Mouse (Mus musculus) hindbrain, embryonic 13.5 days (tissue): ENCODE measurements around the gene Strbp. TPM values are rescaled to one million over a fixed set of nuclear protein-coding genes. Genes with fewer than 3 reads are reported as not detected.
"Not testable (repeated sequence)": the region's sequence is repeated elsewhere in the genome, so short reads cannot be mapped to it uniquely, and the experiment has no call there.

Source experiments
- ATAC-seq: fragments of 200-750 bp; cut with Nextera tagmentation; 2 replicates; pipeline ENCODE4 v1.8.0; 2017; ENCODE audit warnings: moderate TSS enrichment; ENCODE audit not compliant: low FRiP score
- H3K27ac ChIP-seq: fragments of 300-500 bp; sonication (generic); 2 replicates; pipeline ENCODE4 v1.5.1; 2015; ENCODE audit warnings: inconsistent platforms, mild to moderate bottlenecking, moderate library complexity
- H3K27me3 ChIP-seq: fragments of 300-500 bp; sonication (generic); 2 replicates; pipeline ENCODE4 v1.6.1; 2015; ENCODE audit warnings: mild to moderate bottlenecking, inconsistent platforms
- H3K36me3 ChIP-seq: fragments of 300-500 bp; sonication (generic); 2 replicates; pipeline ENCODE4 v1.6.1; 2015; ENCODE audit warnings: mild to moderate bottlenecking, inconsistent platforms
- H3K4me1 ChIP-seq: fragments of 300-500 bp; sonication (generic); replicated peaks from 2 replicates; pipeline ENCODE4 v1.6.1; 2015; ENCODE audit warnings: inconsistent platforms
- H3K4me2 ChIP-seq: fragments of 300-500 bp; sonication (generic); 2 replicates; pipeline ENCODE4 v1.6.1; 2015; ENCODE audit warnings: inconsistent platforms, mild to moderate bottlenecking, moderate library complexity
- H3K4me3 ChIP-seq: fragments of 300-500 bp; sonication (generic); 2 replicates; pipeline ENCODE4 v1.5.1; 2015; ENCODE audit warnings: mild to moderate bottlenecking, inconsistent platforms
- H3K9ac ChIP-seq: fragments of 300-500 bp; sonication (generic); 2 replicates; pipeline ENCODE4 v1.6.1; 2015; ENCODE audit warnings: mild to moderate bottlenecking, inconsistent platforms
- H3K9me3 ChIP-seq: fragments of 300-500 bp; sonication (generic); 2 replicates; pipeline ENCODE4 v1.6.1; 2016; ENCODE audit warnings: inconsistent platforms
- WGBS: fragments of 180-500 bp; shearing (Covaris S2); methylation state at CpG from one replicate; pipeline ENCODE4 v1.1.7; 2015; 5-methylcytosine and 5-hydroxymethylcytosine counted together
- polyA plus RNA-seq: library from polyadenylated mRNA; unstranded; fragments of >200 nt; fragmentation: Nextera tagmentation; extraction: Ambion mirVana; gene quantifications from 2 replicates; pipeline ENCODE4 v1.2.1, GENCODE M21; 2015

Gene Strbp
- polyA plus RNA-seq, 1 experiment from 2014 or later: 115 TPM

DNA sequence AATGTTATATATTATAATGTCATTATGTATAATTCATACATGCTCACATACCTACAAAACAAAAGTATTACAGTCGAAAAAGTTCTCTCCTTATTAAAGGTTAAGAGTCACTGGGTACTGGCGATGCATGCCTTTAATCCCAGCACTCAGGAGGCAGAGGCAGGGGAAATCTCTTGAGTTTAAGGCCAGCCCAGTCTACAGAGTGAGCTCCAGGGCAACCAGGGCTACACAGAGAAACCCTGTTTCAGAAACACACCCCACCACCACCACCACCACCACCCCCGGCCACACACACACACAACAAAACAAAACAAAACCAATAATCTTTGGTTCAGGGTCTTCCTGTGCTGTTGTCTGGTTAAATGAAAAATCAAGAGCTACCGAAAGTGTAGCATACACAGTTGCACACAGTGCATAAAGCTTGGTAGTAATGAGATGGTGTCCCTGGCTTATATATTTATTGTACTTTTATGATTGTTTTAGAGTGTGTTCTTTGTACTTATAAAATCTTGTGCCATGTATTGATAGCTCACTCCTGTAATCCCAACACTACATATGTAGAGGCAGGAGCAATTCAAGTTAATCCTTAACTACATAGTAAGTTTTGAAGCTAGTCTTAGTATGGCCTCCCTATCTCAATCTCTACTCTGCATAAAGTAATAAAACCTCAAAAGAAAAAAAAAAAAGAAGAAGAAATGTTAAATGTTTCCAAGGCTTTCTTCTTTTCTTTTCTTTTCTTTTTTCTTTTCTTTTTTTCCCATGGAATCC, 192.3 kb downstream of the Strbp start:
- Histone ChIP-seq H3K36me3 (peaks cover 32% of the 10 kb centered on the region), H3K27me3 (no peaks in the 10 kb centered on the region), H3K27ac (no peak overlapping the region), H3K4me2 (no peak overlapping the region), H3K4me1 (peaks cover 7% of the 10 kb centered on the region; the same call in 1 of the 2 replicates), H3K9ac (no peak overlapping the region), H3K9me3 (no peaks in the 10 kb centered on the region), H3K4me3 (no peak overlapping the region)
- WGBS: 90% methylated on average over 4 of the region's 4 CpGs
- no peak for ATAC-seq

DNA sequence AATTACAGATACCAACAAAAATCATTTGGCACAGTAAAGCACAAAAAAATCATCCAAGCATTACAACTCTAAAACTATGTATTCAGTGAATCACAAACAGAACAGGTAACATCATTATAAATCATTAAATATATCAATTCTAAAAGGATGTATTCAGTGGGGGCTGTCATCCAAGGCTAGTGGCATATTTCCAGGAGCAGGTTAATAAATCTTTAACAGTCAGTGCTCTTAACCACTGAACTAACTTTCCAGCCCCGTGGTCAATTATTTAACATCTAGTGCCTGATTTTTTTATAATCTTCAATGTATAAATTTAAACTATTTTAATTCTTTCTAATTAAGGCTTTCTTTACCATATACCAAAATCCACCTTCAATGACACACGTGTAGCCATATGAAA, 197.8 kb downstream of the Strbp start:
- H3K27ac ChIP-seq, H3K4me1 ChIP-seq, H3K9me3 ChIP-seq, H3K4me2 ChIP-seq, H3K4me3 ChIP-seq, ATAC-seq, H3K27me3 ChIP-seq, H3K9ac ChIP-seq: not testable (repeated sequence)
- H3K36me3 ChIP-seq: peaks cover 34% of the 10 kb centered on the region
- WGBS: 93% methylated on average over 2 of the region's 2 CpGs

GRCm38 (mm10) chr2:37497321-37497720, 206.3 kb downstream of the Strbp start:
- no peaks in the 10 kb centered on the region for H3K9me3 ChIP-seq
- no peak overlapping the region for H3K9ac ChIP-seq
- H3K36me3 ChIP-seq: peaks cover 54% of the 10 kb centered on the region
- 91% methylated on average over 4 of the region's 4 CpGs for WGBS
- no peak overlapping the region for H3K27ac ChIP-seq
- H3K4me1 ChIP-seq: no peaks in the 10 kb centered on the region
- H3K4me2 ChIP-seq: no peak overlapping the region
- no peak for ATAC-seq
- no peak overlapping the region for H3K4me3 ChIP-seq
- H3K27me3 ChIP-seq: no peaks in the 10 kb centered on the region

DNA sequence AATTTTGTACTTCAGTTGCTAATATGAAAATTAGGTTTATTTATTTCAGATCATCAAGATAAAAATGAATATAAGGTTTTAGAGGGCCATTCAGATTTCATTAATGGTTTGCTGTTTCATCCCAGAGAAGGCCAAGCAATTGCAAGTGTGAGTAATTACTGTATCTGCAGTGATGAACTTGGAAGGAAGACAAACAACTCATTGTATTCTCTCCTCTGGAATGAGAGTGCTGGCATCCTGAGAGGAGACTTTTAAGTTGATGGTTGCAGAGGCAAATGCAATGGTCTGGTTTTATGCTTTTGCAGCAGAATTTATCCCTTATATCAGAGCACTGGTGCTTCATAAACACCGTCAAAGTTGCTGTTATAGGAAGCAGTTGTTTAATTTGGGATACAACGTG, 214.7 kb downstream of the Strbp start:
- ATAC-seq: no peak
- peaks cover 59% of the 10 kb centered on the region for H3K36me3 ChIP-seq
- no peak overlapping the region for H3K9ac ChIP-seq
- no peak overlapping the region for H3K4me3 ChIP-seq
- no peaks in the 10 kb centered on the region for H3K4me1 ChIP-seq
- no peaks in the 10 kb centered on the region for H3K27me3 ChIP-seq
- WGBS: 96% methylated on average over 2 of the region's 2 CpGs
- H3K27ac ChIP-seq: no peak overlapping the region
- no peak overlapping the region for H3K4me2 ChIP-seq
- H3K9me3 ChIP-seq: no peaks in the 10 kb centered on the region

DNA sequence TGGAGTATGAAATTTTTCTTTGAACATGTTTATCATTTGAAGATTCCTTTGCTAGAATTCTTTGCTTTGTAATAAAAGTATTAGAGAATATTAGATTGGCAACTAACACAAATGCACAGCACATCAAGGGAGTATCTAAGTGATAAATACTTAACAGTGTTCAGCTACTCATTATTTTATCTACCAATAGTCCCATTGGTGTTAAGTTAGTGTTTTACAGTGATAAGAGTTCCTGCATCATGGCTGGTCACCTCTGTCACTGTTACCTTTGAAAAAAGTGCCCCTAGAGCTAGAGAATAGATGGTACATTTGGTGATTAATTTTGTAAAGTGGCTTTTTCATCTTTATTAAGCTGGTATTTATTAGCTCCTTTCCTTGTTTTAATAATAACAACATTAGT, 217.3 kb downstream of the Strbp start:
- H3K4me3 ChIP-seq: no peak overlapping the region
- no peak overlapping the region for H3K9ac ChIP-seq
- no peak overlapping the region for H3K27ac ChIP-seq
- peaks cover 56% of the 10 kb centered on the region for H3K36me3 ChIP-seq
- ATAC-seq: no peak
- no peaks in the 10 kb centered on the region for H3K4me1 ChIP-seq
- H3K9me3 ChIP-seq: no peaks in the 10 kb centered on the region
- H3K27me3 ChIP-seq: no peaks in the 10 kb centered on the region
- H3K4me2 ChIP-seq: no peak overlapping the region

DNA sequence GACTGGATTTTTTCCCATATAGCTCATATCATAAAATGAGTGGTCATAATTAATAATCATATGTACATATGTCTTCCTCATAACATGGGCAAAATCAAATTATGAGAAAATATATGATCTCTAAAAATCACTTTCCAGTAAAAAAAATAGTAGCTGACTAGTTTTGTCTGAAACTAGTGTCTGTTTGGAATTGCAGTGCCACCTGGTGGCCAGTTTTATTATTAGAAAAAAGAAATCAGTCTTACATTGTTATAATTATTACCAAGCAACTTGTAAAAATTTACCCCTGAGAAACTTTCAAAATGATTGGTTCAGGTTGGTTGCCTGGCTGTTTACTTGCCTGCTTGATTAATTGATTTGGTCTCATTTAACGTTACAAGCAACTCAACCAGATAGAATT, 218.3 kb downstream of the Strbp start:
- Histone ChIP-seq H3K27me3 (no peaks in the 10 kb centered on the region), H3K36me3 (peaks cover 55% of the 10 kb centered on the region), H3K9me3 (no peaks in the 10 kb centered on the region), H3K4me1 (no peaks in the 10 kb centered on the region), H3K9ac (no peak overlapping the region), H3K27ac (no peak overlapping the region), H3K4me2 (no peak overlapping the region), H3K4me3 (no peak overlapping the region)
- 87% methylated on average over 1 of the region's 1 CpGs for WGBS
- no peak for ATAC-seq

DNA sequence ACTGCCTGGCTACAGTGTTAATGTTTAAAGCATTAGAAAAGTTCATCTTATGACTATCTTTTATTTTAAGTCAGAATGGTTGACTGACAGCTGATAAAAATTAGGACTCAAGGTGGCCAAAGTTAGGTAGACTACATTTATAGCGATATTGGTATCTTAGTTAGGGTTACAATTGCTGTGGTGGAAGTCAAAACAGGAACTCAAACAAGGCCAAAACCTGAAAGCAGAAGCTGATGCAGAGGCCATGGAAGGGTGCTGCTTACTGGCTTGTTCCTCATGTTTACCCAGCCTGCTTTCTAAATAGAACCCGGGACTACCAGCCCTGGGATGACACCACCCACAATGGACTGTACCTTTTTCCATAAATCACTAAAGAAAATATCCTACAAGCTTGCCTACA, 219.5 kb downstream of the Strbp start:
- no peak overlapping the region for H3K27ac ChIP-seq
- ATAC-seq: no peak
- H3K27me3 ChIP-seq: no peaks in the 10 kb centered on the region
- H3K4me2 ChIP-seq: no peak overlapping the region
- no peaks in the 10 kb centered on the region for H3K4me1 ChIP-seq
- H3K9ac ChIP-seq: no peak overlapping the region
- H3K4me3 ChIP-seq: no peak overlapping the region
- H3K9me3 ChIP-seq: no peaks in the 10 kb centered on the region
- 98% methylated on average over 2 of the region's 2 CpGs for WGBS
- H3K36me3 ChIP-seq: peaks cover 45% of the 10 kb centered on the region

GRCm38 (mm10) chr2:37480039-37480438, 223.6 kb downstream of the Strbp start:
- H3K4me3 ChIP-seq: no peak overlapping the region
- no peak overlapping the region for H3K4me2 ChIP-seq
- peaks cover 68% of the 10 kb centered on the region for H3K36me3 ChIP-seq
- ATAC-seq: no peak
- no peak overlapping the region for H3K9ac ChIP-seq
- H3K4me1 ChIP-seq: no peaks in the 10 kb centered on the region
- H3K27me3 ChIP-seq: no peaks in the 10 kb centered on the region
- WGBS: 95% methylated on average over 2 of the region's 2 CpGs
- H3K9me3 ChIP-seq: no peaks in the 10 kb centered on the region
- H3K27ac ChIP-seq: no peak overlapping the region

DNA sequence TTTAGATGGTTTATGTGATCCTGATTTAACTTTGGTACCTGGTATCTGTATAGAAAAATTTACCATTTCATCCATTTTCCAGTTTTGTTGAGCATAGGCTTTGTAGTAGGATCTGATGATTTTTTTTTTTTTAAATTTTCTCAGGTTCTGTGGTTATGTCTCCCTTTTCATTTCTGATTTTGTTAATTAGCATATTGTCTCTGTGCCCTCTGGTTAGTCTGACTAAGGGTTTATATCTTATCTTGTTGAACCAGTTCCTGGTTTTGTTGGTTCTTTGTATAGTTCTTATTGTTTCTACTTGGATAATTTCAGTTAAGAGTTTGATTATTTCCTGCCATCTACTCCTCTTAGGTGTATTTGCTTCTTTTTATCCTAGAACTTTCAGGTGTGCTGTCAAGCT, 224.1 kb downstream of the Strbp start:
- H3K27me3 ChIP-seq: no peaks in the 10 kb centered on the region
- peaks cover 67% of the 10 kb centered on the region for H3K36me3 ChIP-seq
- H3K4me1 ChIP-seq: no peaks in the 10 kb centered on the region
- no peak for ATAC-seq
- no peak overlapping the region for H3K4me3 ChIP-seq
- H3K4me2 ChIP-seq: no peak overlapping the region
- H3K9ac ChIP-seq: no peak overlapping the region
- H3K9me3 ChIP-seq: no peaks in the 10 kb centered on the region
- H3K27ac ChIP-seq: no peak overlapping the region

GRCm38 (mm10) chr2:37466266-37466665, 237.4 kb downstream of the Strbp start:
- no peak for ATAC-seq
- Histone ChIP-seq H3K27ac (no peak overlapping the region), H3K27me3 (no peaks in the 10 kb centered on the region), H3K4me2 (no peak overlapping the region), H3K4me3 (no peak overlapping the region), H3K9me3 (no peaks in the 10 kb centered on the region), H3K4me1 (no peaks in the 10 kb centered on the region), H3K36me3 (peaks cover 15% of the 10 kb centered on the region), H3K9ac (no peak overlapping the region)
- WGBS: 98% methylated on average over 4 of the region's 4 CpGs

DNA sequence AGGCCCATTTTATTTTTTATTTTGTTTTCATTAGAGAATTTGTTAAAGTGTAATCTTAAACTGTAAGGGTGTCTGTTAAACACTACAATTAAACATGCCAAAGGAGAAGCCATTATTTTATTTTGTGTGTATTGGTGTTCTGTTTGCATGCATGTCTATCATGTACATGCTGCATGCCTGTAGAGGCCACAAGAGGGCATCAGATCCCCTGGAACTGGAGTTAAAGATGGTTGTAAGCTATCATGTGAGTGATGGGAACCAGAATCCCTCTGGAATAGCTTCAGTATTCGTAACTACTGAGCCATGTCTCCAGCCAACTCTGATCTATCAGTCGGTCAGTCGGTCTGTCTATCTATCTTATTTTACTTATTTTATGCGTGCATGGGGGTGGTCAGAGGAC, 243.0 kb downstream of the Strbp start:
- H3K4me2 ChIP-seq: no peak overlapping the region
- no peak for ATAC-seq
- no peaks in the 10 kb centered on the region for H3K4me1 ChIP-seq

GRCm38 (mm10) chr2:37452376-37452760, 251.3 kb downstream of the Strbp start:
- Histone ChIP-seq H3K27me3 (no peaks in the 10 kb centered on the region), H3K9me3 (no peaks in the 10 kb centered on the region), H3K36me3 (no peaks in the 10 kb centered on the region), H3K4me3 (peak overlapping the region; percentile 89), H3K4me1 (peaks cover 22% of the 10 kb centered on the region), H3K9ac (peak overlapping the region; percentile 94), H3K27ac (peak overlapping the region; percentile 93), H3K4me2 (peak overlapping the region; percentile 85)
- under 1% methylated on average over 23 of the region's 24 CpGs for WGBS
- peak; percentile 90 for ATAC-seq

More for the DNA sequence above, 243.0 kb downstream of the Strbp start:
- H3K4me3 ChIP-seq: no peak overlapping the region
- no peaks in the 10 kb centered on the region for H3K27me3 ChIP-seq
- H3K9me3 ChIP-seq: no peaks in the 10 kb centered on the region
- 0 out of 2 replicates have a peak, but pooled peaks cover 2% of the 10 kb centered on the region for H3K36me3 ChIP-seq
- no peak overlapping the region for H3K9ac ChIP-seq
- WGBS: 94% methylated on average over 4 of the region's 4 CpGs
- H3K27ac ChIP-seq: no peak overlapping the region

GRCm38 (mm10) chr2:37451667-37452375, 251.8 kb downstream of the Strbp start:
- Histone ChIP-seq H3K36me3 (no peaks in the 10 kb centered on the region), H3K9ac (peak overlapping the region; percentile 94), H3K4me3 (peak overlapping the region; percentile 89), H3K27ac (peak overlapping the region; percentile 93), H3K4me2 (peak overlapping the region; percentile 85), H3K9me3 (no peaks in the 10 kb centered on the region), H3K4me1 (peaks cover 22% of the 10 kb centered on the region), H3K27me3 (no peaks in the 10 kb centered on the region)
- peak; percentile 98 for ATAC-seq
- 11% methylated on average over 31 of the region's 44 CpGs for WGBS
